Mouse (Mus musculus): ENCODE results near the gene Capza1. TPM values are rescaled to one million over a fixed set of nuclear protein-coding genes. Genes with fewer than 3 reads are reported as not detected.
"Not testable (repeated sequence)": the region's sequence is repeated elsewhere in the genome, so short reads cannot be mapped to it uniquely, and the experiment has no call there.

Capza1 gene
- polyA plus RNA-seq, 1 experiment: 9.4 TPM

DNA sequence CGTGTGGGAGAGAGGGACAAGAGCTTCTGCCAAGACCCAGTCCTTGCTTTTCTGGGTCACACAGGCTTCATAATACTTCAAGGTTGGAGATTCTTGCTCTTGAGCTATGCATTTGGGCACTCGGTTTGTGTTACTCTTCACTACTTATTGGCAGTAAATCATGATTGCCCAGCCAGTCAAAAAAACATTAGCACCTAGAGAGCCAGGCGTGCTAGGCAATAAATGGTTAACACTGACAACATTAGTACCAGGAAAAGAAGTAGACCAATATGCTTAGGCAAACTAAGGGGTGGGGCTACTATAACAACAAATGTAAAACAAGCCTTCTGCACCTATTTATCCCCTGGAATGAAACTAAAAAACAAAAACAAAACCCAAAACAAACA, 45.6 kb downstream of the Capza1 start:
- H3K4me1 ChIP-seq: peaks cover 62% of the 10 kb centered on the region

GRCm38 (mm10) chr3:104817991-104818748, 46.1 kb downstream of the Capza1 start, which contains the start of gene Mov10:
Gene Mov10 (minus strand): TSS chr3:104818563.
- Histone ChIP-seq H3K36me3 (replicated peaks; ENCODE audit: low read length) (peaks cover 52% of the 10 kb centered on the region), H3K27me3 (replicated peaks) (no peaks in the 10 kb centered on the region), H3K9me3 (no peaks in the 10 kb centered on the region), H3K4me1 (peaks cover 62% of the 10 kb centered on the region), H3K4me3 (replicated peaks) (peak within 1 kb of the TSS; percentile 100)
- TF ChIP-seq GATA1 (IDR thresholded peaks at IDR 0.05; ENCODE audit: borderline replicate concordance, low read length) (no peak), FLI1 (IDR thresholded peaks at IDR 0.05; ENCODE audit: low read length) (no peak)

More for the DNA sequence above, 45.6 kb downstream of the Capza1 start:
- peaks cover 47% of the 10 kb centered on the region for H3K36me3 ChIP-seq (replicated peaks; ENCODE audit: low read length)
- H3K4me3 ChIP-seq (replicated peaks): peak overlapping the region; percentile 100
- H3K9me3 ChIP-seq: no peaks in the 10 kb centered on the region
- no peaks in the 10 kb centered on the region for H3K27me3 ChIP-seq (replicated peaks)
- TF ChIP-seq FLI1 (IDR thresholded peaks at IDR 0.05; ENCODE audit: low read length) (no peak), GATA1 (IDR thresholded peaks at IDR 0.05; ENCODE audit: borderline replicate concordance, low read length) (no peak)

GRCm38 (mm10) chr3:104817481-104817990, 46.8 kb downstream of the Capza1 start:
- TF ChIP-seq FLI1 (IDR thresholded peaks at IDR 0.05; ENCODE audit: low read length) (no peak), GATA1 (IDR thresholded peaks at IDR 0.05; ENCODE audit: borderline replicate concordance, low read length) (no peak)
- peaks cover 49% of the 10 kb centered on the region for H3K36me3 ChIP-seq (replicated peaks; ENCODE audit: low read length)
- no peaks in the 10 kb centered on the region for H3K9me3 ChIP-seq
- no peaks in the 10 kb centered on the region for H3K27me3 ChIP-seq (replicated peaks)
- H3K4me1 ChIP-seq: peaks cover 62% of the 10 kb centered on the region
- peak overlapping the region; percentile 100 for H3K4me3 ChIP-seq (replicated peaks)

DNA sequence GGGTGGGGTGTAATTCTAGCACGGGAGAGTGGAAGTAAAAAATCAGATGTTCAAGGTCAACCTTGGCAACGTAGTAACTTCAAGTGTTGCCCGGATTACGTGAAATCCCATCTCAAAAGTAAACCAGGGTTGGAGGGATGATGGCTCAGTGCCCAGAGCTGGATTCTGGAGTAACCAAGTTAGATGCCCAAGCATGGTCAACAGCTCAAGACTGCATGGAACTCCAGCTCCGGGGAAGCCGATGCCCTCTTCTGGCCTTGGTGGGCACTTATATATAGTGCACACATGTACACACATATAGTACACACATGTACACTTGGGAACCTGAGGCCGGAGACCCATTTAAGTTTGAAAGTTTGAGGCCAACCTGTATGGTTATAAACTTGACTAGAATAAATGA, 48.2 kb downstream of the Capza1 start:
- peaks cover 69% of the 10 kb centered on the region for H3K4me1 ChIP-seq
- TF ChIP-seq FLI1 (IDR thresholded peaks at IDR 0.05; ENCODE audit: low read length) (no peak), GATA1 (IDR thresholded peaks at IDR 0.05; ENCODE audit: borderline replicate concordance, low read length) (no peak)

DNA sequence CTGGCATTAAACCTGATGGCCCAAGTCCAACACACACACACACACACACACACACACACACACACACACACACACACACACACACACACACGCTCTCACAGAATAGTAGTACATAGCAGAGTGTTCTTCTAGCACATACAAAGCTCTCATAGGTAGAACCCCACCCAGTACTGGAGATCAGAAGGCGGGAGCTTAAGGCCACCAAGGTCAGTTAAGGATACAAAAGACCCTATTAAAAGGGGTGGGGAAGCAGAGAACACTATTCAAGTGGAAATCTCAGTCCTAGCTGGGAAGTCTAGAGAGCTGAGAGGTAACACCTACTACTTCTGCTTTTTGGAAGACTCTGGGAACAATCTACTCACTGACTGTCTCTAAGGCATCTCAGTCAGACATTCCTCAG, 49.0 kb downstream of the Capza1 start:
- no peaks in the 10 kb centered on the region for H3K27me3 ChIP-seq (replicated peaks)
- H3K36me3 ChIP-seq (replicated peaks; ENCODE audit: low read length): peaks cover 34% of the 10 kb centered on the region
- TF ChIP-seq FLI1 (IDR thresholded peaks at IDR 0.05; ENCODE audit: low read length): no peak
- TF ChIP-seq GATA1 (IDR thresholded peaks at IDR 0.05; ENCODE audit: borderline replicate concordance, low read length): no peak
- H3K9me3 ChIP-seq: no peaks in the 10 kb centered on the region
- peaks cover 61% of the 10 kb centered on the region for H3K4me1 ChIP-seq
- no peak overlapping the region for H3K4me3 ChIP-seq (replicated peaks)

More for the DNA sequence above, 48.2 kb downstream of the Capza1 start:
- H3K27me3 ChIP-seq (replicated peaks): no peaks in the 10 kb centered on the region
- no peak overlapping the region for H3K4me3 ChIP-seq (replicated peaks)
- H3K36me3 ChIP-seq (replicated peaks; ENCODE audit: low read length): peaks cover 42% of the 10 kb centered on the region
- no peaks in the 10 kb centered on the region for H3K9me3 ChIP-seq

- H3K36me3 ChIP-seq (replicated peaks; ENCODE audit: low read length): peaks cover 30% of the 10 kb centered on the region
- H3K4me3 ChIP-seq (replicated peaks): no peak overlapping the region
- H3K27me3 ChIP-seq (replicated peaks): no peaks in the 10 kb centered on the region
- H3K9me3 ChIP-seq: no peaks in the 10 kb centered on the region
- peaks cover 55% of the 10 kb centered on the region for H3K4me1 ChIP-seq
- no peak for TF ChIP-seq GATA1 (IDR thresholded peaks at IDR 0.05; ENCODE audit: borderline replicate concordance, low read length)
- no peak for TF ChIP-seq FLI1 (IDR thresholded peaks at IDR 0.05; ENCODE audit: low read length)
Observed at GRCm38 (mm10) chr3:104814746-104815145, 49.6 kb downstream of the Capza1 start.

DNA sequence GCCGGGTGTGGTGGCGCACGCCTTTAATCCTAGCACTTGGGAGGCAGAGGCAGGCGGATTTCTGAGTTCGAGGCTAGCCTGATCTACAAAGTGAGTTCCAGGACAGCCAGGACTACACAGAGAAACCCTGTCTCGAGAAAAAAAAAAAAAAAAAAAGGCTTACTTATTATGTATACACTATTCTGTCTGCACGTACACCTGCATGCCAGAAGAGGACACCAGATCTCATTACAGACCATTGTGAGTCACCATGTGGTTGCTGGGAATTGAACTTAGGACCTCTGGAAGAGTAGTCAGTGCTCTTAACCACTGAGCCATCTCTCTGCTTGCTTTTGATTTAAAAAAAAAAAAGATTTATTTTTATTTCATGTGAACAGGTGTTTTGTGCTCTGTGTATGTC, 51.1 kb downstream of the Capza1 start:
- not testable (repeated sequence) for H3K9me3 ChIP-seq; H3K4me3 ChIP-seq (replicated peaks); H3K27me3 ChIP-seq (replicated peaks)
- Histone ChIP-seq H3K36me3 (replicated peaks; ENCODE audit: low read length) (peaks cover 30% of the 10 kb centered on the region), H3K4me1 (peaks cover 40% of the 10 kb centered on the region)

GRCm38 (mm10) chr3:104812254-104812653, 52.1 kb downstream of the Capza1 start:
- H3K9me3 ChIP-seq: no peaks in the 10 kb centered on the region
- no peak overlapping the region for H3K4me3 ChIP-seq (replicated peaks)
- H3K4me1 ChIP-seq: peaks cover 37% of the 10 kb centered on the region
- no peaks in the 10 kb centered on the region for H3K27me3 ChIP-seq (replicated peaks)
- TF ChIP-seq GATA1 (IDR thresholded peaks at IDR 0.05; ENCODE audit: borderline replicate concordance, low read length): no peak
- no peak for TF ChIP-seq FLI1 (IDR thresholded peaks at IDR 0.05; ENCODE audit: low read length)
- H3K36me3 ChIP-seq (replicated peaks; ENCODE audit: low read length): peaks cover 36% of the 10 kb centered on the region

DNA sequence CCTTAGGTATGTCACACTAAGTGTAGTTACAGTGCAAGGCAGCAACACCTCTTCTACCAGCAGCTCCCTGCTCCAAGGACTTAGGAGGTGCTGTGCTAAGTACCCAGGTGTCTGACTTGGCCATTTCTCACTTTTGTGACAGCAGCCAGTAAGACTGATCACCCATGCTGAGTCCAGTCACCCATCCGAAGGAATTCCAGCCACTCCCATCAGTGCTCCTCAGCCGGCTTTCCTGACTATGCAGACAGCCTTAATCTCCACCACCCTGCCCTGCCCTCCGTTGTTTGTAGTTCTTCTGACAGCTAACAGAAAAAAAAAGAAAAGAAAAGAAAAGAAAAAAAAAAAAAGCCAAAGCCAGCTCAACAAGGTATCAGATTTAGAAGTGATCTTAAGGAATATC, 52.6 kb downstream of the Capza1 start:
- peaks cover 40% of the 10 kb centered on the region for H3K36me3 ChIP-seq (replicated peaks; ENCODE audit: low read length)
- peaks cover 32% of the 10 kb centered on the region for H3K4me1 ChIP-seq
- H3K4me3 ChIP-seq (replicated peaks): no peak overlapping the region
- H3K27me3 ChIP-seq (replicated peaks): no peaks in the 10 kb centered on the region
- no peaks in the 10 kb centered on the region for H3K9me3 ChIP-seq
- TF ChIP-seq FLI1 (IDR thresholded peaks at IDR 0.05; ENCODE audit: low read length): no peak
- TF ChIP-seq GATA1 (IDR thresholded peaks at IDR 0.05; ENCODE audit: borderline replicate concordance, low read length): no peak

DNA sequence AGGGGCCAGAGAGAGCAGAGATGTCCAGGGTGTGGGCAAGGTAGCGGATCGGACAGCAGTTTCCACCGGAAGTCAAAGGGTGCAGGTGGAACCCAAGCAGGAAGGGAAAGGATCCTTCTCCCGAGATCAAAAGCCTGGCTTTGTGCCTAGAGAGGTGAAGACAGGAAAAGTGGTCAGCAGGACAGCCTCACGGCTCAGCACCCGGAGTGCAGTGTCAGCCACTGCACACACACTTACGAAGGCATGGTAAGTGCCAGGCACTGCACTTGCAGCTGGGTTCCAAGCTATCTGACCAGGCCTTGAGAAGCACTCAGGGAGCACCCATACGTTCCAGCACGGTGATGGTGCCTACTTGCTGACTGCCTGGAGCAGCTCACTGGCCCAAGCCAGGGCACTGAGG, 58.8 kb downstream of the Capza1 start:
- H3K9me3 ChIP-seq: no peaks in the 10 kb centered on the region
- peaks cover 70% of the 10 kb centered on the region for H3K36me3 ChIP-seq (replicated peaks; ENCODE audit: low read length)
- H3K27me3 ChIP-seq (replicated peaks): no peaks in the 10 kb centered on the region
- peaks cover 5% of the 10 kb centered on the region; the same call in 1 of the 2 replicates for H3K4me1 ChIP-seq
- TF ChIP-seq FLI1 (IDR thresholded peaks at IDR 0.05; ENCODE audit: low read length) (no peak), GATA1 (IDR thresholded peaks at IDR 0.05; ENCODE audit: borderline replicate concordance, low read length) (no peak)
- H3K4me3 ChIP-seq (replicated peaks): no peak overlapping the region
